Mouse (Mus musculus) embryo, embryonic 11 days (tissue): ENCODE measurements at regions not wholly inside any gene's neighbourhood (a gene's known extent, or its start where the extent isn't known, plus 50 kb on each side); places are given as distances from the start of the nearest gene placed in this dataset.

Experiments used
- DNase-seq: peaks from one replicate; pipeline ENCODE4 v3.0.0-alpha.2; 2015

DNA sequence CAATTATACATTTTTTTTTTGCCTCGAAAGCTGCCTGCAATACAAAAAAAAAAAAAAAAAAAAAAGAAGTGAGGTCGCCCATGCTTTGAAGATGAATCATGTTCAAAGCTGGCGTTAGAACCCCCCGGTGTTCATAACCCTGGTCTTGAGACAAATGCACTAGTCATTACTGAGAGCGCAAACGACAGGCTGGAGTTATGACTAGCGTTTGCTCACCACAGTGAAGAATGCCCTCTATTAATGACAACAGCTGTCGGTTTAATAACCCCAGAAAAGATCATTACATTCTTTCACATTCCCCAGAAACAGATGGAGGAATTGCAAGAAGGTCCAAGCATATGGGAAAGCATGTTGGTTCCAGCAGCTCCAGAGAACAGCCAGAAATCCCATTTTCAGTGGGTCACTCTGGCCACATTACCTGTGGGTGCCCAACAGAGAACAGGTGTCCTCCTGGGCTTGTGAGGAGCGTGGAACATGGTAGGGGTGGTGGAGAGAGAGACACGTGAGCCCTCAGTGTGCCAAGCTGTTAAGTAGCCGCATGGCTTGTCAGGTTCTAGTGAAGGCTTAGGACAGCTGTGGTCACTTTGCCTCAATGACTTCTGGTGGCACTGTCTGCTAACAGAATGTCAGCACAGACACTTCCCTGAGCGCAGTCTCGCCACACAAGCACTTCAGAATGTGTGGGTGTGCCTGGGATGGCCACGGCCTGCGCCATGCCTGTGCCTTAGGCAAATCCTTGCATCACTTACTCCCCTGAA is 60.4 kb downstream of the Aipl1 start:
- DNase-seq: no peak

DNA sequence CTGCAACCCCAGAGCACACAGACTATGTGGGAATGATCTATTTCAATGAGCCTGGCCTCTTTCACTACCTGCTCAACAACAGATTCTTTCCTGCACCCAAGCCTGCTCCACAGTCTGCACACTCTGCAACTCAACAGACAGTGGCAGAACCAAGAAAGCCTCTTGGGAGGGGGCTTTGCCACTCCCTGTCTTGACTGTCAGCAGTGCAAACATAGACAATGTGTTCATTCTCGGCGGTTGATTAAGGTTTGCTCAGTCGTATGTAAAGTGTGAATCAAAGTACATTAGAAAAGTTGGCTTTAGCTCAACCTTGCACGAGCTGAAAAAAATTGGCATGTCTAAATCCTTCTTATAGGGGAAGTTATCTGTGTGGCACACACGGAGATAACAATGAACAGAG is 66.0 kb downstream of the Aipl1 start:
- no peak for DNase-seq

DNA sequence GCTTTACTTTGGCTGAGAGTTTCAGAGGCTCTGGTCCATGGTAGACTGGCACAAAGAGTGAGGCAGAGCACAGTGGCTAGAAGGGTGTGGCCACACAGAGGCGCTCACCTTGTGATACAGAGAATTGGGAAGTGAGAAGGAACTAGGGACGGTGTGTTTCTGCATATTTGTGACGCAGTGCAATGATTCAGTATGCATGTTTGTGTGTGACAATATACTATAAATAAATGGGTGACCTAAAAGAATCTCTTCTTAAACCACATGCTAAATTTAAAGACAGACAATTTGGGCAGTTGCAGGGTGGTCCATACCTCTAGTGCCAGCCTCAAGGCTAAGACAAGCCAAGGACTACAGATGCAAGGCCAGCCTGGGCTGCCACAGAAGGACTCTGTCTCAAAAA is 75.0 kb downstream of the Aipl1 start:
- no peak for DNase-seq

DNA sequence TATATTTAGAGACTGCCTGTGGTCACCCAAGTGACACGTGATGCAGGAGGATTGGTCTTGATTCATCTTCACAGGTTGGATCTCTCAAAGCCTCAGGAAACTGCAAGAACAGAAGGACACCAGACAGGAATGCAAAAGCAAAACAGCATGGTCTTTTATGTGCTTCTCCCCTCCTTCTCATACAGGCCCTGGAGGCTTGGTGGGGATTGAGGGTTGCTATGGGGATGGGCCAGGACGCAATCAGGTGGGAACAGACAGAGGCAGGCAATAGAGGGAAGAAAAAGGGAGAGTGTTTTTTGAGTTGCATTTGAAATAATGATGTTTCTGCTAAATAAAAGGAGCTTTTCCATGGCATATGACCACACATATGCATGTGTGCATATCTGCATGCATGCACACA is 84.8 kb downstream of the Aipl1 start:
- no peak for DNase-seq

DNA sequence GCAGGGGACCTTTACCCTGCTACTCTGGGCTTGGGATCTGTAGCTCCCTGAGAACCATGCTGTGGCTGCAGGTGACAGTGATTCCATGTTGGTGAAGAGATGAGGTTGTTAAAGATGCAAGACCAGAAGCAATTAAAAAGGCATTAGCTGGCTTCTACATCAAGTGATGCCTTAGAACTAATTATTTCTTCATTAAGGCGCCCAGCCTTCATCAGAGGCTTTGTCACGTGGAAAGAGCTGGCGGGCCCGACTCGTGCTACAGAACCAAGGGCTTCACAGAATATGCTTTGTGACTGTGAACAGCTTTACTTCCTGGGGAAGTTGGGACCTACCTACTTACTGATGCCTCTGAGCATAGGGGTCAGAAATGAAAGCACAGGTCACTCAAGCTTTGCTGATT is 90.1 kb downstream of the Aipl1 start:
- no peak for DNase-seq

DNA sequence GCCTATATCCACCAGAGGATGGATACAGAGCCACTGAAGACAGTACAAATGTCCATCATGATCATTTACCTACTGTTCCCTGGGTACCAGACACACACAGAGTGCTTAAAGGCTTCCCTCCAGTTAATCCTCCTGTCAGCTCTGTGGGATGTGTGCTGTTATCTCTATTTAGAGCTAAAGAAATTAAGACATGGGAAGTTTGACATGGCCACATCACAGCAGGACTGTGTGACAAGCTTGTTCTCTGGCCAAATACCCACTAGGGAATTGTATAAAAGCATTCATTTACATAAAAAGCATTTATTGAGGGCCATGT is 92.3 kb downstream of the Aipl1 start:
- DNase-seq: no peak

DNA sequence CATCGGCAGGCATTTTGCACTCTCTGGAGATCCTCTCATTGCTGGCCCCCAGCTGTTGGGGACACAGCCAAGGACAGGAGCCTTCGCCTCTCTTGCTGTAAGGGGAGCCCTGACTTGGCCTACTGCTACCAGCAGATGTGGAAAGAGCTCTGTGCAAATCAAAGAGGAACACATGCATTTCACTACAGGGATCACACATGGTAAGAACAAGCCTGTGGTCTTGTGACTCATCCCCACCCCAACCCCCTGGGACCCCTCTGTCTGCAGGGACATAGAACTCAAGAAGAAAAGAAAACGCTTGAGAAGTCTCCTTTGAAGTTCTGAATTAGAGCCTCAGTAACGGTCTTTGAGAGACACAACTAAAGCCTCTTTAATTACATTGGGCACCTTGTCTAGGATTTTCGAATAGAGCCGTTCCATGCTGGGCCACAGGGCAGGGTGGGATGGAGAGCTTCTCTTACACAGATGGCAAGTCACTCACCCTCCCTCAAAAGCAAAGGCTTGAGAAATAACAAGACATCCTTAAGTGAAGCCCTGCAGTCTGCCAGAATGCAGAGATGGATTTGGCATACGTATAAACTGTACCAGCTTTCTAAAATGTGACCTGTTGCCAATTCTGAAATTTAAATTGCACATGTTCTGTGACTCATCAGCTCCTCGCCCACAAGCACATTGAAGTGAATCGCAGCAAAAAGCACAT is 92.8 kb downstream of the Aipl1 start:
- DNase-seq: no peak

DNA sequence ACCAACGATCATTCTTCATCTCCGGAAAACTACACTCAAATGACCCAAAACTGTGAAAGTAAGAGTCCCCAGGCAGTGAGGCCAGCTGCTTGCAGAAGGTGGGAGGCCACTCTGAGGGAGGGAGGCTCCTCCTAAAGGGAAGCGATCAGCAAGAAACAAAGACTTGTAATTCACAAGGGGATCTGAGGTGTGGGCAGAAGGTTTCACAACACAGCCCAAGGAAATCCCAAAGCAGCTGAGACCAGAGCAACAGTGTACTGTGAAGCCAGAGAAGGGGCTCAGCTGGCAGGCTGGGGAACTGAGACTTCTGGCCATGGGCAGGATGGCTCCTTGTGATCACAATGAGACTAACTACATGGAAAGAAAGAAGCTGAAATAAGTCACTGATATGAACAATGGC is 93.8 kb downstream of the Aipl1 start:
- DNase-seq: no peak

DNA sequence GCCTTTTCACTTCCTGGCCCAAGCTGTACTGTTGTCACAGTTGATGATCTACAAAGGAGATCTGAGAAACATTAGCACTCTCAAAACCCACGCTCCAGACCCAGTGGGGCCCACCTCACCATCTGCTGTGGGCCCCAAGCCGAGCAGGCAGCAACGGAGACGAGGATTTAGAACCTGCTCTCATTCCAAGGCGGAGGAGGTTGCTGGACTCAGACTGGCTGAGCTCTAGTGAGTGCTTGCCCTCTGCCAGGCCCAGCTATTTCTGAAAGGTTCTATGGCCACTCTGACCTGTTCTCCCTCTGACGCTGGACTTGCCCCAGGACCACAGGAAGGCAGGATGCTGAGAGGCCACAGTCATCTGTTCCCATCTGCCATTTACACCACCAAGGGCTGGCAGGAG is 98.2 kb downstream of the Aipl1 start:
- DNase-seq: no peak

DNA sequence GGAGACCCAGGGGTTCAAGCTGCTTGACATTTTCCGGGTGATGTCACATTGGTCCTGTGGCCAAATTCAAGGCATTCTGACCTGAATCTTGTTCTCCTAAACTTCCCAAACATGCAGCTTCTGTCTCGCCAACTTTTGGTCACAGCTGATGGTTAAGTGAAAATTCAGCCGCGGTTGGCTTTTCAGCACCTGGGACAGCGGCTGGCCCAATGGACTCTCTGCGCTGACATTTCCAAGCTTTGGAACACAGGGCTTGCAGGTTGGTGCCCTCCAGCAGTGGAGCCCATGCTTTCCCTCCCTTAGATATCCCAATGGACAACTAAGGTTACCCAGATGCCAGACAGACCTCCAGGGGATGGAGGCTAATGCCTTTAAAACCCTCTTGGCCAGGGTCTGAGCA is 100.2 kb downstream of the Aipl1 start:
- peak; percentile 60 for DNase-seq

DNA sequence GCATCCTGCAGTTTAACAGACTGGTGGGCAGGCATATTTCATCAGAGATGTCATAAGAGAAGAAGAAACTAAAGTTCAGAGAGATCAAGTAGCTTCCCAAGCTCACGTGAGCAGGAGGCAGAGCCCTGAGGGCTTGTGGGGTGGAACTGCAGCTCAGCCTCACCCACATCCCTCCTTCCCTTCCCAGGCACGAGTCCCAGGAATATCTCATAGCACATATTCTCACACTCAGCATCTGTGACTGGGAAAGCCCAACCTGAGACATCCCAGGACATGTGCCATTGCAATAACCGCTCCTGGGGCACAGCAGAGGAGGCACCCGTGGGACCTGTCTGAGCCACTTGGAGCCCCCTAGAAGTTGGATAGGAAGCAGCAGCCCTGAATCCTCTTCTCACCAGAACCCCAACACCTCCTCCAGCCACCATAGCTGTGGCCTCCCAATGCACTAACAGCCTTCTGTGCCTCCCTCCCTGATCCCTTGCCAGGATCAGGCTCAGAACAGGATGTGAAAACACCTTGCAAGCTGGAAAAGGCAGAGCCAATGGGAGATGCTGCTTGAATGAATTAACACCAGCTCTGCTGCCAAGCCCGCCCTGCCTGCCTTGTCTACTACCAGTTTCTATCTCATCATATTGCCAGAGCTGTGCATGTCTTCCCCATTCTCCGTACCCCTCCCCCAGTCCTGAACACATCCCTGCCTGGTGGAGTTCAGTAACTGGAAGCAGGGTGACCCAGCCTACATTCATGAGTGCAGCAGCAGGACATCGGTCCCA is 107.4 kb downstream of the Aipl1 start:
- no peak for DNase-seq

DNA sequence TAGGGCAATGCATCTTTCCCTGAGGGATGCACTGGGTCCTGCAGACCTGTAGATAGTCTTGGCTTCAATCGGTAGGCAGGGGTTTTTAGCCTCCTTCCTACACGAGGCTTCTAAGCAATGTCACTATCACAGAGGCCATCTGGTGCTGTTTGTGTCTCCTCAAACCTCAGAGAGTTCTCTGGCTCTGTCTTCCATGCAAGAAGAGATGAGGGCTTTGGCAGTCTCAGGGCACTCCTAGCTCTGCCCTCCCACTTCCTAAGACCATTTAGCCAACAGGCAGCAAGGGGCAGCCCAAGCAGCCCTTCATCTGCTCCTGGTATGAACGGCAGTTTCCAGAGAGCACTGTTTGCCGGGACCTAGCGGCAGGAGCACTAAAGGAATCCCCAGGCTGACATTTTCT is 122.6 kb downstream of the Aipl1 start:
- DNase-seq: peak; percentile 7

DNA sequence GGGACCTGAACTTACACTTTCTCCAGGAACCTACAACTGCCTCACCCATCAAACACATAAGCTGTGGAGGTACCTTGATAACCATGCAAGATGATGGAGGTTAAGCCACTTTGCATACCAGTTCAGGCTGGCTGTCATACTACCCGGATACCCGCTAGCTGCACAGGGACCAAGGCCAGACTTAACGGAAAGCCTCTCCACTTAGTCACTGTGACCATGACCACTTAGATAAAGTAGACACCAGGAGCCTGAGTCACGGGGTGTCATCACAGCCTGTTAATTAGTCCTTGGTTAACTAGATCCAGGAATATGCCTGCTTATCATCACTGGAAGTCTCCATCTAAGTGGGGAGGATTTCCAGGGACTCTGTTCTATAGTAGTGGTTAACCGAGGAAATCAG is 124.7 kb downstream of the Aipl1 start:
- no peak for DNase-seq

DNA sequence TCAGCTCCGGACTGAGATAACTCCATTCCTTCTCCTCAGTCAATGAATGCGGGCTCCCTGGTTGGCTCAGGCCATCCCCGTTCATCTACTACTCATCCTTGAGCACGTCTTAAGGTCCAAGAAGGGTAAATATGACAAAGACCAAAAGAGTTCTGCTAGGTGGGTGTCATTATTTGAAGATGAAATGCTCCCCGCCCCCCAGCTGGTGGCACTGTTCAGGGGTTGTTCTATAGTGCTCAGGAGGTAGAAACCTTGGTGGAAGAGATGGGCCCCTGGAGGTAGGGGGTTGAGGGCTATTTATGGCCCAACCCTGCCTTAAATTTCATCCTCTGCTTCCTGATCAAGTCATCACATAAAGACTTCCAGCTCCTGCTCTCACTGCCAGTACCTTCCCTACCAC is 126.0 kb downstream of the Aipl1 start:
- no peak for DNase-seq

DNA sequence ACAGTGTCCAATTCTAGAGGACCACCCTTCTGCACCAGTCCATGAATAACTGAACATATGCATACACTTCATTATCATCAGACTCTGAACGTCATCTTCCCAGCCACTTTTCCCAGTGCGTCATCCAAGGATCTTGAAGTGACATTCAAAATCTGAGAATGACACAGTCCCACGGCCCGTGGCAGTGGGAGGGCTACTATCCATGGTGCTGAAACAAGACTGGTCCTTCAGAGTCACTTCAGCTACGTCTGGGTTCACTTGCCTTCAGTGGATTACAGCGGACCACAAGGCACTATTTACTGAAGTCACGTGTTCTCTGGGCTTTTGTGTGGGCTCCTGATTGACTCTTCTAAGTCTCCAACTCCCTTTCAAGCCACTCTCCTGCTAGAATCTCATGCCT is 128.7 kb downstream of the Aipl1 start:
- peak; percentile 44 for DNase-seq

DNA sequence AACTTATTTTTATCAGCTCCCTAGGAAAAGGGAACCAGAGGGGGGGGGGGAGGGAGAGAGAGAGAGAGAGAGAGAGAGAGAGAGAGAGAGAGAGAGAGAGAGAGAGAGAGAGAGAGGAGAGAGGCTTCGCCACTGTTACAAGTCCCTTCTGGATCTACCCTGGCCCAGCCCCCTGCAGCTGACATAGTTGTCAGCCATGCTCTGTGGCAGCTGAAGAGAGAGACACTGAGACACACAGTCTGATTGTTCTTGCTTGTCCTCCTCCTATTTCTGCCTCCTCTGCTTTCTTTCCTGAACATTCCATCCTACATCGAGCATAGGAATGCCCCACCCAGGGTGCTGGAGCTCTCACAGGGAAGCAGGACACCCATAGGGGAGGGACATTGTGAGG is 134.3 kb downstream of the Aipl1 start:
- no peak for DNase-seq

DNA sequence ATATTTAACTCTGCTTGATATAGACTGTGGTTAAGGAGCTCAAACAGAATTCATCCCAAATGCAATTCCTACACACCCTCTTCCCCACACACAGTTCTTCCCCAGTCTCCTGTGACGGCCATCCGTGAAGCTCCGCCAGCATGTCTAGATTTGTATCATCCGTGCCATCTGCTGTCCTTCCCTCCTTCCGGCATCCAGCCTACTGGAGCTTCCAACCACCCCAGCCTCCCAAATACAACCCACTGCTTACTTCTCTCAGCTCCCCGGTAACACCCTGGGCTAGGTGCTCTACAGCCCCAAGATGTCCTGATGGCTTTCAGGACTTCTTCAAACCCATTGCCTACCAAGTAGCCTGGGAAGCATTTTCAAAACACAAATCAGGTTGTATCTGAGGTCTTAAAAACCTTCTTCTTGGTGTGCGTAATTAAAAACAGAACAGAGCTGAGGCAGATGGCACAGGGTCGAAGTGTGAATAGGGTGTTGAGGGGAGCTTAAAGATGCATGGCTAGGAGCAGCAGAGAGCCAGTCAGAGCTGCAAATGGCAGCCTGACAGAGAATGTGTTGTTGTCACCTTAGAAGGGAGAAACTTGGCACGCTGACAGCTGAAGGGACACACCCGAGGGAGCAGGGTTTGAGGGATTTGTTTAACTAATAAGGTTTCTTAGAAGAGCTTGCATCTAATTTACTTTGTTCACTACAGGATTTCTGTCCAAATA is 134.8 kb downstream of the Aipl1 start:
- DNase-seq: no peak

DNA sequence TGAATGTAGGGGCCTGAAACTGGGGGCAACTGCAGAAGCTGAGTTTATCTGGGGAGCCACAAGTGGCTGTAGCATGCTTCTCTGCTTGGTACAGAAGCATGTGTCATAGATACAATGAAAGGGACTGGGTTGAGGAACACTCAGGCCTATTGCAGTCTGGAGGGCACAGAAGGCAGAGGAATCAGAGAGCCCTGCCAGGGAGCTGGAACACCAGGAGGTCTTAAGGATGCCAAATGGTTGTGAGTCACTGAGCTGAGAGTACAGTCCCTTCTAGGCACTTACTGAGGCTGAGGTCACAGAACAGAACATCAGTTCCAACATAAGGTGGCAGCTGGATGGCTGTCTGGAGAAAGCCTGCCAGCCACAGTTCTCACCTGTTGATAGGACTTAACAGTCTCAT is 136.5 kb downstream of the Aipl1 start:
- DNase-seq: no peak

DNA sequence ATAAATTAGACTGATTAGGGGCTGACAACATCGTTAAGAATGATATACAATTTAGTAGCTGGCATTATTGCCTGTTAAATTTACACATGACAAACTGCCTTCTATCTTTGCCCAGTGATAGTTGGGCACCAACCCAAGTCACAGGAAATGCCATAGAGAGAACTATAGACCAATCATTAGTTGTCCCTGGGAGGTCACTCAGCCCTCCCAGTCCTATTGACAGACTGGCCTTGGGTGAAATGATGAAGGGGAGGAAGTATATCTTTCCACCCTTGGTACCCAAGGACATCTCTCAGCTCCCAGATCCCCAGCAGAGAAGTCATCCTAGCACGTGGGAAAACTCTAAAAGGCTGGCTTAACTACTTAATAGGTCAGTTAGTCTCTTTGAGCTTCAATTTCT is 139.8 kb downstream of the Aipl1 start:
- no peak for DNase-seq

DNA sequence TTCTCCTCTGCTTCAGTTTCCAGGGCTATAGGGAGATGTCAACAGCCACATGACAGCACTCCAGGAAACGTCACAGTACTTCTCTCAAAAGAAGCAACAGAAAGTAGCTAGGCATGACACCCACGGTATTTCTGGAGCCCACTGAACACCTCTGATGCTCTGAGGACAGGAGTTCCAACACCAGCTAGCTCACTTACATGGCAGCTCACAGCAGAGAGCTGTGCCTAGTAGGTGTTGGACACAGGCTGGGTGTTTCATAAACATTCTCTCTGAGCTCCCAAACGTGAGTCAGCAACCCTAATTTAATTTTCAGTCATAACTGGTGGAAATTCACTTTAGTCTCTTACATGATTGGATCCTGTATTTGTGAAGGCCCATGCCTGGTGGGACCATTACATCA is 140.2 kb downstream of the Aipl1 start:
- DNase-seq: no peak

DNA sequence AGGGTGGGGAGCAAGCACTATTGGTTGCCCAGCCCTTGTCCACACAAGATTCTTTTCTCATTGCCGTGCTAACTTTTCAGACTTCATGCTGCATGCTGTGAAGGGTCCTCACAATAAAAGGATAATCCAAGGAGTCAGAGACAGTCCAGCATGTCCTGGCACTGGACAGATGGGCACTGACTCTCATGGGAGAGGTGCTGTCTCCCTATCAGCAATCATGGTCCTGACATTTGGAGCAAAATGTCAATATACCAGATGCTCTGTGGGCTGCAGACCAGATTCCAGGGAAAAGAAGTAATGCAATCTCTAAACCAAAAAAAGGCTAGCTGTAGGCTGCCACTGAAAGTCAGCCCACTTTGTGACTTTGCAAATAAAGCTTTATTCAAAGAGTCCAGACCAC is 141.5 kb downstream of the Wscd1 start:
- DNase-seq: no peak

DNA sequence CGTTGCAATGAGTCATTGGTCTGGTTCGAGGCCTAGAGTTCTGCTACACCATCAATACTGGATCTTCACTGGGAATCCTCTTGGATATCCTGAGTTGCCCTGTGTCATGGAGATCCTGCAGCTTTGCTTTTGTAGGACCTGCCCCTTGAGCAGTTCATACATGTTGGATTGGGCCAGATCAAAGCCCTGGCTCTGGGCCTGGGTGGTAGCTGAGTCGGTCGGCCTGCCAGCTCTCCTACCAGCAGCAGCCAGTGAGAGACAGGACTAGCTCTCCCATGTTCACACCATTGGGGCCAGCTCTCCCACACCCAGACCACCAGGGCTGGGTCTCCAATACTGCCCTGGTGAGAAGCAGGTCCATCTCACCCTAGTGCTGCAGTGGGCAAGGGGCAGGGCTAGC is 139.4 kb downstream of the Wscd1 start:
- no peak for DNase-seq

DNA sequence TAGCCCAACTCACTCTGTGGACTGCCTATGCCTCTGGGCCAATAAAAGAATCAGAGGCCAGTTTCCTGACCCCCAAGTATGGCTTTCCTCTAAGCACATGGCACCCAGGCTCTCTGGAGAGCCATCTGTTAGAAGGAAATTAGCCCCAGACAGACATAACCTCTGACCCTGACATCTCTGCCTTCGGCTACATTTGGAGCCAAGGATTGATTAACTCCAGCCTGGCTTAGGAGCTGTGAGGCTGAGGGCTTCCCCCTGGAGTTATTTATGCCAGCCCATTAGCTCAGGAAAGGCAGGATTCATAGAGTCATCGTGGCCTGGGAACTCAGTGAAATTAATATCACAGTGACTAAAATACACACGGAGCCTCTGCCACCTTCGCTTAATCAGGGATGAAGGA is 137.5 kb downstream of the Wscd1 start:
- DNase-seq: peak; percentile 74

DNA sequence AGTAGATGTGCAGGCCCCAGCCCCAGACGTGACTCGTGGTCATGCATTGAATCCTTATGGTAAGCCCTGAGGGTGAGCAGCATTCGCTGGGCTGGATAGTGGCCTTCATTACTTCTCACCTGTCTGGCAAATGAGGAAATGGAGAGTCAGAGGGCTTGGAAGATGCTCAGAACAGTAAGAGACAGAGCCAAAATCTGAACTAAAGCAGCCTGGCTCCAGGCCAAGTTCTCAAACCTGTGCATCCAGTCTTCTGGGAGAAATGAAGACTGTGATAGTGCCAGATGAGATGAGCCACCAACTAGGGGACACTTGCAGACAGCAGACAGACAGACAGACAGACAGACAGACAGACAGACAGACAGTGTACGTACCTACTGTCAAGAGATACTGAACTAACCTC is 137.1 kb downstream of the Wscd1 start:
- DNase-seq: no peak
